Mouse (Mus musculus) cerebellum, adult (tissue): ENCODE results near the gene Olfr91.
A peak's percentile ranks its signal among the peaks of the same experiment; 100 is the strongest.
"Not testable (repeated sequence)": the region's sequence is repeated elsewhere in the genome, so short reads cannot be mapped to it uniquely, and the experiment has no call there.

Experiments
- ATAC-seq: cut with Nextera tagmentation; 2 replicates; pipeline ENCODE4 v1.9.2; 2017; ENCODE audit warnings: mild to moderate bottlenecking, moderate library complexity, mixed read lengths; ENCODE audit not compliant: insufficient number of reproducible peaks, low FRiP score, low TSS enrichment

Gene Olfr91

DNA sequence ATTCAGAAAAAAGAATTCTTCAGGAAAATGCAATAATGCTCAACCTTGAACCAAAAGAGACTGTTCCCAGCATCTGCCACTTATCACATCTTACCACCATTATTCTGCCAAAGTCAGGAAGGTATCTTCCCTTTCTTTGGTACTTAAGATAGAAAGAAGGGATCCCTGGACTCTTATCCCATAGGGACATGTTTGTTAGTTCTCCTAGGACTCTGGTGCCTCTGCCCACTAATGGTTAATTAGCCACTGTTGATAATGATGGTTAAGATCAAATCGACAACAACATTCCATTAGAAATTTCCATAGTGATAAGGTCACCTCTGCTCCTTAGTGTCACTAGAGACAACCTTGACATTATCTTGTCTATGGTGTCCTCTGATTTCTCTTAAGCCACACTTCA, at the start of gene Olfr91:
TSS of gene Olfr91 (minus strand) at position 101 of the 400 bp plus-strand sequence.
- no peak for ATAC-seq

DNA sequence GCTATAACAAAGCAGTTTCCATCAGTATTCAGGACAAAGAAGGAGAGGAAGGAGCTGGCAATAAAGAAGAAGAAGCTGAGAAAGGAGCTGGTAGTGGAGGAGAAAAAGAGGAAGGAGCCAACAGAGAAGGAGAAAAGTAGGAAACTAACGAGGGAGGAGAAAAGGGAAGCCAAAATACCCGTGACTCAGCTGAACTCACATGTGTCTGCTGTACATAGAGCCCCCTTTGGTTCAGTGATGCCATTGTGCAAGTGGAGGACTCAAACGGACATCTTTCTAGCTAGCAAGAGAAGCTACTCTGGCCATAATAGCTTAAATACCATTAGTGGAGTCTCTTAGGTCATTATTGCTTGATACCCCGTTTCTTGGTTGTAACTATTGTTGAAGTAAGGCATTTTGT, 33.3 kb upstream of the Olfr91 start:
- ATAC-seq = not testable (repeated sequence)

DNA sequence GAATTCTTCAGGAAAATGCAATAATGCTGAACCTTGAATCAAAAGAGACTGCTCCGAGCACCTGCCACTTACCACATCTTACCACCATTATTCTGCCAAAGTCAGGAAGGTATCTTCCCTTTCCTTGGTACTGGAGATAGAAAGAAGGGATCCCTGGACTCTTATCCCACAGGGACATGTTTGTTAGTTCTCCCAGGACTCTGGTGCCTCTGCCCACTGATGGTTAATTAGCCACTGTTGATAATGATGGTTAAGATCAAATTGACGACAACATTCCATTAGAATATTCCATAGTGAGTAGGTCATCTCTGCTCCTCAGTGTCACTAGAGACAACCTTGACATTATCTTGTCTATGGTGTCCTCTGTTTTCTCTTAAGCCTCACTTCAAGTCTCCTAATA, 21.9 kb upstream of the Olfr91 start, which contains the start of gene Olfr92:
TSS of gene Olfr92 (minus strand) at position 101 of the 400 bp plus-strand sequence.
- ATAC-seq = no peak

DNA sequence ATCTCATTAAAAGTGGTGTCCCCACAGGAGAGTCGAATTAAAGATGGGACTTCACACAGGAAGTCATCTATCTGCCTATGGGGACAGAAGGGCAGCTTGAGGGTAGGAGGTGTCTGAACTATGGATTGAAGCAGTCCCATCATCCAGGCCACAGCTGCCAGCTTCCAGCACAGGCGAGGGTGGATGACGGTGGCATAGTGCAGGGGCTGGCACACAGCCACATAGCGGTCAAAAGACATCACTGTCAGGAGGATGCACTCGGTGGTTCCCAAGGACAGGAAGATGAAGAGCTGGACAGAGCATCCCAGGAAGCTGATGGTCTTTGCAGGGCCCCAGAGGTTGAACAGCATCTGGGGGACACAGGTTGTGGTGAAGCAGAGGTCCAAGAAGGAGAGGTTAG, 4.8 kb downstream of the Olfr91 start:
- ATAC-seq = no peak

DNA sequence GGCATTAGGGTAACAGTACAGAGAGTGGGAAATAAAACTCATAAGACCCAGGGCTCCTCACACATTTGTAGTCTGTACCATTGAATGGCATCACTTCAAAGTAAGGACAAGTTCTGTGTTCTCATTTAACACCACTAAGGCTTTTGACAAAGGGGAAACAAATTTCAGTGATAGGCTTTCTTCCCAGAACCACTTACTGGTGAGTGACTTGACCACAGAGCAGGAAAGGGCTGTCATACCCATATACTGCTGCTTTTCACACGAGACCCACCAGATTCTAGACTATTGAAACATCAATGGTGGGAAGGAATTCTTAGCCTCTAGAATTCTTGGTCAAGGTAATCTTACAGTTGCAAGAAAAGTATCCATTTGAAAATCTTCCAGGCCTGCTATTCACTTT, 5.9 kb downstream of the Olfr91 start:
- ATAC-seq = no peak

DNA sequence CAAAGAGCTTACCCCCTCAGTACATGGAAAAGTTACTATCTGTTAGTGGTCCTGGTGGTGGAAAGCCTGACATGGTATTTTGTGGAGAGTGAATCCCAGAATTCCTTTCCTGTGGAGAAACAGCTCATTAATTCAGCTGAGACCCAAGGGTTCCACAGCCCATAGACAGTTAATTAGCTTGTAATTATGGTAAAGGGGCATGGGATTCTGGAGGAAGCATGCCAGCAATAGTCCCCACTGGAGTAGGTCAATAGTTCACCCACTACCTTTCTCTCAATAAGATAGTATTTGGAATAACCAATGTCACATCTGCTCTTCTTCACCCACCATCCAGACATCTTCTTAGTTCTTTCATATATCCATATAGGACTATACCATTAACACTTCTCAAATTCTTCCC, 9.7 kb downstream of the Olfr91 start, which contains the start of gene Olfr90:
TSS of gene Olfr90 (minus strand) at position 101 of the 400 bp plus-strand sequence.
- no peak for ATAC-seq

DNA sequence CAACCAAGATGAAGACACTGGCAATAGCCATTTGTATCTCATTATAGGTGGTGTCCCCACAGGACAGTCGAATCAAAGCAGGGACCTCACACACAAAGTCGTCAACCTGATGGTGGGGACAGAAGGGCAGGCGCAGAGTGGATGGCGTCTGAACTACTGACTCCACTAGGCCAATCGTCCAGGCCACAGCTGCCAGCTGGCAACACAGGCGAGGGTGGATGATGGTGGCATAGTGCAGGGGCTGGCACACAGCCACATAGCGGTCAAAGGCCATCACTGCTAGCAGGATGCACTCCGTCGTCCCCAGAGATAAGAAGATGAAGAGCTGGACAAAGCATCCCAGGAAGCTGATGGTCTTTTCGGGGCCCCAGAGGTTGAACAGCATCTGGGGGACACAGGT, 12.5 kb downstream of the Olfr91 start:
- ATAC-seq = no peak

DNA sequence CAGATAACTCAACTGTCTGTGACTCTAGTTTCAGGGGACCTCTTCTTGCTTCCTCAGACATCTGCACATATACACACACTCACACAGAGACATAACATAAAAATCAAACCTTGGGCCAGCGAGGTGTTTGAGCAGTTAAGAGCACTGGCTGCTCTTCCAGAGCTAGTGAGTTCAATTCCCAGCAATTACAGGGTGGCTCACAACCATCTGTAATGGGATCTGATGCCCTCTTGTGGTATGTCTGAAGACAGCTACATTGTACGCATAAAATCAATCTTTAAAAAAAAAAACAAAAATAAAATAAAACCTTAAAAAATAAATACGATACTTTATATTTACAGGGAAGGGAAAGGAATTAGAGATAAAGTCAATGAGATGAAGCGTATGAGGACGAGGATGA, 13.4 kb downstream of the Olfr91 start:
- ATAC-seq = no peak

DNA sequence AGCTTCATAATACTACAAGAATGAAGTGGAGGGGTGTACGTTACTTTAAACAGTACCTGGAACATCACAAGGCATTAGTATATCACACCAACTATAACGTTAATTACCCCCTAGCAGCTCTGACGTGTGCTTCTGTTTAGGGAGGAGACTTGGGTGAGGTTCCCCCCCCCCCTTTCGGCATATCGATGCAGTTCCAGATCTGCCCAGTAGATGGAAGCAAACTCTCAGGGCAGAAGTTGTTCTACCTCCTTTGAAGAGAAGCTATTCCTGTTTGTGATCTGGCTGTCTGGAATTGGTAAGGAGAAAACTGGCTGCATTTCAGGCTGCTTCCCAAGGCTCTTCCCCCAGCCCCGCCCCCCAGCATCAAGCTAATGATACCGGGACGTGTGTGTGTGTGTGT, 14.8 kb downstream of the Olfr91 start:
- peak; percentile 52; the same call in 1 of the 2 replicates for ATAC-seq

DNA sequence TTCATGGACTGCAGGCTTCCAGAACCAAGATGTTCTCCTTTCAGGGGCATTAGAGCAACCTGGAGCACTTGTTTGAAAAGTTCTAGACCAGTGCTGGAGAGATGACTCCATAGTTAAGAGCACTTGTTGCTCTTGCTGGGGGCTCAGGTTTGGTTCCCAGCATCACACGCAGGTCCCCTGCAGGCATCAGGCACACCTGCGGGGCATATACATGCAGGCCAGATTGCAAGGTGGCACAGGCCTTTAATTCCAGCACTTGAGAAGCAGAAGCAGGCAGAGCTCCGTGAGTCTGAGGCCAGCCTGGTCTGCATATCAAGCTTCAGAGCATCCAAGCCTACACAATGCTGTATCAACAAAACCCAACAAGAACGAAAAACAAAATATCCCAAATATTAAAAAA, 16.4 kb downstream of the Olfr91 start:
- no peak for ATAC-seq

DNA sequence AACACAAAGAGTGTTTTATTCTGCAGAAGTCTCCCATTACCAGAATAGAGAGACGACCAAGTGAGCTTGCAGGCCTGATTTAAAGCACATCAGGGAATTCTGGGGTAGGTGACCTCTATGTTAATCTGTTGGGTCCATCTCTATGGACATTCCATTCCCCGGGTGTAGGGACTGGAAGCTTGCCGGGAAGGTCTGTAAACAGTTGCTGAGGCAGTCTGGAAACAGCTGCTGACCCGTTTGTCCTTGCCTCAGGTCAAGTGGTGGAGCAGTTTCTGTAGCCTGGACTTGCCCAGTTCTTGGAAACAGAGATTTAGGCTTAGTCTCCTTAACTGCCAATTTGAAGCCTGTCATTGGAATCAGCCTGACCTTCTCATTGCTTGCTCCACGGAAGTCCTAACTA, 18.0 kb downstream of the Olfr91 start:
- no peak for ATAC-seq

DNA sequence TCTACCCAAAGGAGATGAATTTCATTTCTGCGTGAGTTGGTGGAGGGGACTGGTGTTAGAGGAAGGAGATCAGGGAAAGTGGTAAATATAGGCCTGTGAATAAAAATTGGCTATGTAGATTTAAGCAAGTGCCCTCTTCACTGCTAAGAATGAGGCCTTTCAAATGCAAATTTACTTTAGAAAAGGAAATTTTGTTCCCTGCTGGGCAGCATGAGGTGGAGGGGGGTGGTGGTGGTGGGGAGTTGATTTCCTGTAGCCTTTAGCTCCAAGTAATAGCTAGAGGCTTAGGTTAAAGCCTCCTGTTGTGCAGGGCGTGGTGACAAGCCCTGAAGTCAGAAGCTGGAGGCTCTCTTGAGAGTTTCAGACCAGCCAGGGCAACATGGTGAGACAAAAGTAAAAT, 19.1 kb downstream of the Olfr91 start:
- no peak for ATAC-seq

DNA sequence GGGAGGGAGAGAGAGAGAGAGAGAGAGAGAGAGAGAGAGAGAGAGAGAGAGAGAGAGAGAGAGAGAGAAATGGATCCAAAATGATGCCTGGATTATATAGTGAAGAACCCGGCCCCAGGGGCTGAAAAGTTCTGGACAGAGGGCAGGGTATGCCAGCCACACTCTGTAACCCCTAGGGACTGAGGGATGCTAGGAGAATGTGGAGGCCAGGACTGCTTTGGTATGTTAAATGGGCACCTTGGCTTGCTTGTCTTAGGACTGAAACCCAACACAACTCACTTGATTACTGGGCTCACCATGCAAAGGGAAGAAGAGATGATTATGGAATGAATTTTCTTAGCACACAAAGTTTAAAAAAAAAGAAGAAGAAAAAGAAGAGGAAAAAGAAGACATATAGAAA, 19.9 kb downstream of the Olfr91 start:
- no peak for ATAC-seq

DNA sequence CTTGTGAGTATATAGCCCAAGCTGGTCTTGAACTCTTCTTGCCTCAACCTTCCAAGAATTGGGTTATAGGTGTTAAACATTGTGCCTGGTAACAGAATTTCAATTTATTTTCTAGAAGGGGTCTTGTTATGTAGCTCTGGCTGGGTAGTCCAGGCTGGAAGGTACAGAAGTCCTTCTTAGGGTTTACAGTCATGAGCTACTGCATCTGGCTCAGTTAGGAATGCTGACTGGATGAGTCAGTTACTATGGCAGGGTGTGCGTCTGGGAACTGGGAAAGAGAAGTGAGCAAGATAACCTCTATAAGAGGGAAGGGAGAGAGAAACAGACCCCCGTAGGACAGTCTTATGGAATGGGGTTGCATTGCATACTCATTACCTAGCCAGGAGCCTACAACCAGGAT, 22.3 kb downstream of the Olfr91 start:
- no peak for ATAC-seq

DNA sequence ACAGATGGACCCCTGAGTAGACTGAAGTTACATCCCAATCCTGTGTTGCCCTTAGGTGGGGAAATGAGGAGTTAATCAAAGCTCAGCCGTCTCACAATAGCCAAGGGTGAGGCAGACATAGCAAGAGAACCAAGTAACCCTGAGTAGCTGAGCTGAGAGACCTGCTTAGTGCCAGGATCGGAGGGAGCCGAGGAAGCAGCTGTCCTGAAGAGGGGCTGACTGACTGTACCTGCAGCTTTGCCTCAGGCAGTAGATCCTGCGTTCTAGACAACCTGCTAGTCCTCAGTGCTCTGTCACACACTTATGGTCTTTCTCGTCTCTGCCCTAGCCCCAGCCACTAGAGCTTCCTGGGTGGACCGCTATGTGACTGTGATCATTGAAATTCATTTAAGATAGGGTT, 22.9 kb downstream of the Olfr91 start:
- ATAC-seq = no peak

DNA sequence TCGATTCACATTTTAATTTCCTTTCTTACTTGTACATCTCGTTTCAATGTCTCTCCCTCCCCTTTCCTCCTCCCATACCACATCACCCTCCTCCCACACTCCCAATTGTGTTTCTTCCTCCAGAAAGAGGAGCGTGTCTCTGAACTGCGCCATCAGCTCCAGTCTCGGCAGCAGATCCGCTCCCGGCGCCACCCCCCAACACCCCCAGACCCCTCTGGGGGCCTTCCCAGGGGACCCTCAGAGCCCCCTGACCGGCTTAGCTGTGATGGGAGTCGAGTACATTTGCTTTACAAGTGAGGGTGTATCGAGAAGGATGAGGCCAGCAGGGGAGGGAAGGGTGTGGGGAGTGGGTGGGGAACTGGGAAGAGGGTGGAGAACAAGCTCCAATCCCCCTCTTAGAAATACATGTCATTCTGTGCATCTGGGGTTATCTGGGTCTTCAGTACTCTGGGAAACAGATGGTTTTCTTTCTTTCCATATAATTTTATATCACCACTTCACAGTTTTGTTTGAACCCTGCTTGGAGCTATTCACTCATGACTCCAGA, 25.3 kb downstream of the Olfr91 start:
- no peak for ATAC-seq

DNA sequence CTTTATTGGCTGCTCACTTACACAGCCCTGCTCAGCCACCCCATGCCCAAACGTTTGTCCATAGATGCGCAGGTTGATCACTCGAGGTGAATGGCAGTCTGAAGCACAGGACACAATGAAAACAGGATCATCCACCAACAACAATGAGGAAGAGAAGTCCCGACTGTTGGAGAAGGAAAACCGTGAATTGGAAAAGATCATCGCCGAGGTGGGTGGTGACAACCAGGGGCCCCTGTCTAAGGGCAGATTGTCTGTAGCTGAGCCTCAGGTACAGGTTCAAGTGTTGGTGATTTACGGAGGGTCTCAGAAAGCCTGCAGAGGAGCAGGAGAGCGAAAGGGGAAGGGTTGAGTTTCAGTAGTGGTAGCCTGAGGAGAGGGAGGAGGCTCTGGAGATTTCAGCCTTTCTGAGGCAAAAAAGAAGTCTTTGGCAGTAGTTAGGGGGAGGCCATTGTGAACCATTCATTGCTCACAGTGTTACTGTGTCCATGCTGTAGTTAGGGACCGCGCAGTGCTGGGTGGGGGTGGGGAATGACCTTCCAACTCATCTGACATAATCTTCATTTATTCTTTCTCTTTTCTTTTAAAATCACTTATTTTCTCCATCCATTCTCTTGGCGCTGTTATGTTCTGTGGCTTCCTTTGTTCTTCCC, 25.9 kb downstream of the Olfr91 start:
- ATAC-seq = no peak

DNA sequence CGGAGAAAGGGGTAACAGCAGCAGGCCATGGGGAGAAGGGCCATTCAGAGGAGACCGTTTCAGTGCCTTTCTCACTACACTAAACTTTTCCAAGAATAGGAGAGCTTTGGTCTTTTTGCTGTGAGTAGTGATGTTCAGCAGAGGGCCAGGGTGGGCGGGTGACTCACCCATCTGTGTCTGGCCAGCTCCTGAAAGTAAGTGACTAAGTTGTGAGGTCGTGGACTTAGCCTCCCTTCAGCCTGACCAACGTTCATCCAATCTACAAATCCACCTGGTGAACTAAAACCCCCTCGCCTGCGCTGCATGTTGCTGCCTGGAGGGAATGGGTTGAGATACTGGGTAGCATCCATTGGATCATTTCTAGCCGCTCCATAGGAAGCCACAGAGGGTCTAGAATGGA, 28.0 kb downstream of the Olfr91 start:
- no peak for ATAC-seq

DNA sequence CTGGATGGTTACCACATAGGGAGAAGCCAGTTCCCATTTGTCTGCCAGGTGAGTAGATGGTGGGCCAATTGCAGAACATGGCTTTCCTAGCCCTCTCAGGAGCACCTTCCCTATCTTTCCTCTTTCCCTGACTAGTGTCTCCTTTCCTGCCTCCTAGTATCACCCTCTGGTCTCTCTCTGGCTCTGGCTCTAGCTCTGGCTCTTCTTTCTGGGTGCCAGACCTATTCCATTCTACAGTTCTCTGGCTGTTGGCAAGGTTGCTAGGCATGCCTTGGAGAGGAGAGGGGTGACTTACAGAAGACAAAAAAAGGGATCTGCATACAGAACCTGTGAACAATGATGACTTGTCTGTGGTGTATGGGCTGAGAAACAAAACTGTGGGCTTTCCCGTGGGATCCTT, 30.2 kb downstream of the Olfr91 start:
- no peak for ATAC-seq

DNA sequence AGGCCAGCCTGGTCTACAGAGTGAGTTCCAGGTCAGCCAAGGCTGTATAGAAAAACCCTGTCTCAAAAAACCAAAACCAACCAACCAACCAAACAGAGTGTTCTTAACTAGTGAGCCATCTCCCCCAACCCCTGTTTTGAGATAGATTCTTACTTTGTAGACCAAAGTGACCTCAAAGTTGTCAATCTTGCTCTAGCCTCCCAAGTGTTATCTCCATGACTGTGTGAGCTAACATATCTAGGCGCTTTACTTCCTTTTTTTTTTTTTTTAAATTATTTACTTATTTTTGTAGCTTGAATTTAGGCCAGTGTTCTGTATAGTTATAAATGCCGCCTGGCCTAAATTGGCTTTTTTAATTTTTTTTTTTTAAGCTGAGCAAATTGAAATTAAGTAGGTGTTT, 32.1 kb downstream of the Olfr91 start:
- no peak for ATAC-seq

DNA sequence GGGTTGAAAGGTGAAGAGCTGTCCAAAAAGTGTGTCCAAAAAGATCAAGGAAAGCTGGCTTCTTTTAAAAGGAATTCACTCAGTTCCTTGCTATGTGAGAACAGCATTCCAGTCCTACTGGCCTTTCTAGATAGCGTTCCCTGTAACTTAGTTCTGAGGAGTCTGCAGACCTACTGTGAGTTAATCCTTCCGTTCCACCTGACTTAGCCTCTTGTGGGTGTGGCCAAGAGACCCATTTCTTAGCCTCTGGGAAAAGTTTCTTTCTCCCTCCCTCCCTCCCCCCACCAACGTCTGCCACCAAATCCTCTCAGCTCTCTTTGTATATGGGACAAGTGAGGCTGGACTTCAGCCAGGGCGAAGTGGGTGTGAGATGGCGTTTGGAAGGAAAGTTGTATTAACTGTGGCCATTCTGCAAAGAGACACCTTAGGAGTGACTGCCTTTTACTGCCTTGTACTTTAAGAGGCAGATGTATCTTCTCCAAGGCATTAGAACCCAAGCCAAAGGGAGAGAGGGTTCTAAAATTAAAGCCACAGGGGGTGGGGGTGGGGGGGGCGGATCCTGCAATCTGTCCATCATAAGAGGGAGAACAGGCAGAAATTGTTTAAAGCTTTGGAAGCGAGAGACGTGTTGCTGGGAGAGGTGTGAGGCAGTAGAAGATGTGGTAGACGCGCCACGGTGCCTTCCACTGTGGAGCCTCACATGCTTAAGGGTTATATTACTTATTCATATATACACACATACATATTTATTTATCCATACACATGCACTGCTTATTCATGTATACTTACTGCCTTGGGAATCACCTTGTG, 34.2 kb downstream of the Olfr91 start:
- no peak for ATAC-seq

DNA sequence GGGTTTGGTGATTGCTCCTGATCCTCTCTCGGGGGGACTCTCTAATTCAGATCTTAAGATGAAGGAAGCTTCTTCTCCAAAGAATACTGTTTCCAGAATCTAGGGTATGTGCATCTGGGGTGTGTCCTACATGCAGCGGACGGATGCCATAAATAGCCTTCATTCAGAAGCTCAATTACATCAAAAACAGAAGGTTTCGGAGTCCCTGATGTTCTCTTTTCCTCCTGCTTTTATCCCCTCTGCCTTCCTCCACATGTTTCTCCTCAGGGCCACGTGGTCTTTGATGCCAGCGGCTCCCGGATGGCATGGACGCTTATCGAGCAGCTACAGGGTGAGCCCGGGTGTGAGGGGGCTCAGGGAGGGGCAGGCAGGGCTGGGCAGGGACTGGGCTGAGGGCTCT, 35.0 kb downstream of the Olfr91 start:
- no peak for ATAC-seq
